Mouse (Mus musculus) urinary bladder, postnatal 25 days (tissue): ENCODE results near the gene Gm38431.
"Not testable (repeated sequence)": the region's sequence is repeated elsewhere in the genome, so short reads cannot be mapped to it uniquely, and the experiment has no call there.

ENCODE experiments used
- DNase-seq: peaks from one replicate; pipeline ENCODE4 v3.0.0; 2022; ENCODE audit warnings: low spot score

The Gm38431 gene

GRCm38 (mm10) chr9:21105760-21106564 is 14.2 kb upstream of the Gm38431 start:
- DNase-seq, result no peak

GRCm38 (mm10) chr9:21104814-21105213 is 13.0 kb upstream of the Gm38431 start:
- no peak for DNase-seq

- DNase-seq, result no peak
Observed at GRCm38 (mm10) chr9:21102076-21102475, 10.3 kb upstream of the Gm38431 start.

GRCm38 (mm10) chr9:21100447-21101161 is 8.8 kb upstream of the Gm38431 start:
- DNase-seq, result no peak

- no peak for DNase-seq
Observed at GRCm38 (mm10) chr9:21097793-21098192, 6.0 kb upstream of the Gm38431 start.

- no peak for DNase-seq
Observed at GRCm38 (mm10) chr9:21095958-21096357, 4.2 kb upstream of the Gm38431 start.

GRCm38 (mm10) chr9:21093423-21093822 is 1.6 kb upstream of the Gm38431 start:
- no peak for DNase-seq

GRCm38 (mm10) chr9:21090972-21091706 is 658 bp downstream of the Gm38431 start:
- DNase-seq, result no peak

- no peak for DNase-seq
Observed at GRCm38 (mm10) chr9:21090537-21090936, 1.3 kb downstream of the Gm38431 start.

GRCm38 (mm10) chr9:21083324-21083723 is 8.5 kb downstream of the Gm38431 start:
- DNase-seq, result no peak

GRCm38 (mm10) chr9:21081127-21081526 is 10.7 kb downstream of the Gm38431 start:
- no peak for DNase-seq

GRCm38 (mm10) chr9:21075625-21076024 is 16.2 kb downstream of the Gm38431 start:
- no peak for DNase-seq

- DNase-seq, result no peak
Observed at GRCm38 (mm10) chr9:21074173-21074572, 17.6 kb downstream of the Gm38431 start.

GRCm38 (mm10) chr9:21073044-21073840 is 18.6 kb downstream of the Gm38431 start, which contains the start of the genes Gm49373 and Fdx1l:
Gene Gm49373 (minus strand): TSS chr9:21073096.
Gene Fdx1l (minus strand): TSS chr9:21073614.
- peak; percentile 86 for DNase-seq

- DNase-seq, result no peak
Observed at GRCm38 (mm10) chr9:21072641-21073040, 19.2 kb downstream of the Gm38431 start.

GRCm38 (mm10) chr9:21067006-21067684 is 24.7 kb downstream of the Gm38431 start, which contains the start of gene Zglp1:
Gene Zglp1 (minus strand): TSS chr9:21067093.
- no peak for DNase-seq

- no peak for DNase-seq
Observed at GRCm38 (mm10) chr9:21062928-21063327, 28.9 kb downstream of the Gm38431 start.

GRCm38 (mm10) chr9:21051578-21051977 is 40.2 kb downstream of the Gm38431 start:
- no peak for DNase-seq

GRCm38 (mm10) chr9:21045235-21045634 is 46.6 kb downstream of the Gm38431 start:
- DNase-seq, result no peak

- not testable (repeated sequence) for DNase-seq
Observed at GRCm38 (mm10) chr9:21044785-21045184, 47.0 kb downstream of the Gm38431 start.

- no peak for DNase-seq
Observed at GRCm38 (mm10) chr9:21043563-21043962, 48.2 kb downstream of the Gm38431 start.
